Mouse (Mus musculus) MEL (cell line): ENCODE measurements around the gene Gm37240.

ENCODE experiments used
- CHD2 ChIP-seq: IDR thresholded peaks from 2 replicates; pipeline ENCODE4 v1.6.1; 2011; ENCODE audit warnings: low read length, improper control_type of control experiment
- CTCF ChIP-seq, 3 experiments: IDR thresholded peaks in 2 of 3; conservative IDR thresholded peaks in 1 of 3; 2 replicates each; pipeline ENCODE4 v1.5.1; 2011 to 2012; ENCODE audit warnings: low read length in 3 of 3, low read depth in 2 of 3, mild to moderate bottlenecking in 2 of 3, improper control_type of control experiment in 1 of 3, inconsistent platforms in 1 of 3, mixed read lengths in 1 of 3, moderate library complexity in 1 of 3; ENCODE audit not compliant: control insufficient read depth in 1 of 3, insufficient read depth in 1 of 3, poor library complexity in 1 of 3, severe bottlenecking in 1 of 3
- E2F4 ChIP-seq: IDR thresholded peaks from 2 replicates; pipeline ENCODE4 v1.6.1; 2011; ENCODE audit warnings: low read depth, low read length, improper control_type of control experiment, borderline replicate concordance
- MAFK ChIP-seq: IDR thresholded peaks from 2 replicates; pipeline ENCODE4 v1.6.1; 2011; ENCODE audit warnings: low read depth, mild to moderate bottlenecking, low read length, improper control_type of control experiment, borderline replicate concordance
- NRF1 ChIP-seq: IDR thresholded peaks from 2 replicates; pipeline ENCODE4 v1.6.1; 2014; ENCODE audit warnings: low read depth, mild to moderate bottlenecking, inconsistent platforms, low read length, improper control_type of control experiment, moderate library complexity; ENCODE audit not compliant: poor library complexity, insufficient read depth, severe bottlenecking
- RAD21 ChIP-seq: IDR thresholded peaks from 2 replicates; pipeline ENCODE4 v1.6.1; 2011; ENCODE audit warnings: mild to moderate bottlenecking, low read depth, low read length, improper control_type of control experiment
- USF1 ChIP-seq: IDR thresholded peaks from 2 replicates; pipeline ENCODE4 v1.6.1; 2014; ENCODE audit warnings: low read depth, mild to moderate bottlenecking, inconsistent platforms, low read length, improper control_type of control experiment, moderate library complexity

GRCm38 (mm10) chr3:85854143-85854542 is 33.2 kb downstream of the Gm37240 start:
- no peak for TF ChIP-seq CHD2
- no peak for TF ChIP-seq RAD21
- TF ChIP-seq CTCF (IDR thresholded peaks at IDR 0.05 in 2 of 3, conservative IDR thresholded peaks at IDR 0.05 in 1 of 3; ENCODE audit: control insufficient read depth in 1 of 3, insufficient read depth in 1 of 3, low read depth in 2 of 3, low read length in 3 of 3, poor library complexity in 1 of 3, severe bottlenecking in 1 of 3) = no peak
- TF ChIP-seq MAFK = no peak
- TF ChIP-seq NRF1 = no peak
- TF ChIP-seq E2F4 = no peak
- TF ChIP-seq USF1 = no peak
